Mouse (Mus musculus): ENCODE data around the gene Arid3c.

- TF ChIP-seq CTCF (conservative IDR thresholded peaks at IDR 0.05; ENCODE audit: insufficient read depth, insufficient read length, low read depth, low read length) (0 out of 2 replicates have a peak, but pooled peaks have one; percentile 6), POLR2A (IDR thresholded peaks at IDR 0.05; ENCODE audit: low read depth, low read length) (peak; percentile 80)
Measured at GRCm38 (mm10) chr4:41741158-41741560, 10.2 kb upstream of the Arid3c start.
